Mouse (Mus musculus): Measurements from ENCODE around the gene Akt2. TPM values are rescaled to one million over a fixed set of nuclear protein-coding genes. Genes with fewer than 3 reads are reported as not detected.

The Akt2 gene
- polyA plus RNA-seq, 1 experiment from 2014 or later = 106 TPM

- no peak overlapping the region for H3K4me3 ChIP-seq
- no peaks in the 10 kb centered on the region for H3K9me3 ChIP-seq
- peaks cover 45% of the 10 kb centered on the region for H3K36me3 ChIP-seq
- no peak for ATAC-seq (ENCODE audit: insufficient number of reproducible peaks, insufficient read depth, low FRiP score, low TSS enrichment, low read depth)
- no peak overlapping the region for H3K4me2 ChIP-seq
- WGBS = 57% methylated on average over 10 of the region's 10 CpGs
- H3K27me3 ChIP-seq = no peaks in the 10 kb centered on the region
- H3K4me1 ChIP-seq = peaks cover 36% of the 10 kb centered on the region
- no peak overlapping the region for H3K9ac ChIP-seq
- H3K27ac ChIP-seq = peak overlapping the region; percentile 29; the same call in 1 of the 2 replicates
Measured at GRCm38 (mm10) chr7:27606481-27607254, 15.3 kb downstream of the Akt2 start.

GRCm38 (mm10) chr7:27607580-27607979 lies 16.2 kb downstream of the Akt2 start:
- H3K27ac ChIP-seq = no peak overlapping the region

GRCm38 (mm10) chr7:27608130-27608529 lies 16.8 kb downstream of the Akt2 start:
- Histone ChIP-seq H3K4me3 (no peak overlapping the region), H3K27me3 (no peaks in the 10 kb centered on the region), H3K4me2 (no peak overlapping the region), H3K36me3 (peaks cover 45% of the 10 kb centered on the region), H3K9ac (no peak overlapping the region), H3K4me1 (peaks cover 23% of the 10 kb centered on the region), H3K27ac (no peak overlapping the region), H3K9me3 (no peaks in the 10 kb centered on the region)
- no peak for ATAC-seq (ENCODE audit: insufficient number of reproducible peaks, insufficient read depth, low FRiP score, low TSS enrichment, low read depth)
- WGBS = 88% methylated on average over 3 of the region's 3 CpGs

More at GRCm38 (mm10) chr7:27607580-27607979, 16.2 kb downstream of the Akt2 start:
- no peaks in the 10 kb centered on the region for H3K27me3 ChIP-seq
- no peak overlapping the region for H3K4me3 ChIP-seq
- no peaks in the 10 kb centered on the region for H3K9me3 ChIP-seq
- H3K36me3 ChIP-seq = peaks cover 45% of the 10 kb centered on the region
- WGBS = 86% methylated on average over 5 of the region's 5 CpGs
- H3K4me1 ChIP-seq = peaks cover 28% of the 10 kb centered on the region
- 0 out of 2 replicates have a peak overlapping the region, but pooled peaks have one; percentile 16 for H3K9ac ChIP-seq
- H3K4me2 ChIP-seq = no peak overlapping the region
- no peak for ATAC-seq (ENCODE audit: insufficient number of reproducible peaks, insufficient read depth, low FRiP score, low TSS enrichment, low read depth)

GRCm38 (mm10) chr7:27609285-27609684 lies 17.9 kb downstream of the Akt2 start:
- no peak overlapping the region for H3K9ac ChIP-seq
- no peak overlapping the region for H3K4me3 ChIP-seq
- WGBS = 89% methylated on average over 4 of the region's 4 CpGs
- H3K4me1 ChIP-seq = peaks cover 23% of the 10 kb centered on the region
- no peak overlapping the region for H3K4me2 ChIP-seq
- H3K9me3 ChIP-seq = no peaks in the 10 kb centered on the region
- no peaks in the 10 kb centered on the region for H3K27me3 ChIP-seq
- ATAC-seq (ENCODE audit: insufficient number of reproducible peaks, insufficient read depth, low FRiP score, low TSS enrichment, low read depth) = no peak
- no peak overlapping the region for H3K27ac ChIP-seq
- H3K36me3 ChIP-seq = peaks cover 45% of the 10 kb centered on the region

- peaks cover 45% of the 10 kb centered on the region for H3K36me3 ChIP-seq
- no peaks in the 10 kb centered on the region for H3K27me3 ChIP-seq
- ATAC-seq (ENCODE audit: insufficient number of reproducible peaks, insufficient read depth, low FRiP score, low TSS enrichment, low read depth) = no peak
- H3K4me1 ChIP-seq = peaks cover 23% of the 10 kb centered on the region
- H3K9me3 ChIP-seq = no peaks in the 10 kb centered on the region
- no peak overlapping the region for H3K9ac ChIP-seq
- H3K27ac ChIP-seq = no peak overlapping the region
- H3K4me3 ChIP-seq = no peak overlapping the region
- 81% methylated on average over 2 of the region's 2 CpGs for WGBS
- no peak overlapping the region for H3K4me2 ChIP-seq
Measured at GRCm38 (mm10) chr7:27609688-27610087, 18.3 kb downstream of the Akt2 start.

GRCm38 (mm10) chr7:27610370-27610769 lies 19.0 kb downstream of the Akt2 start:
- peaks cover 21% of the 10 kb centered on the region for H3K4me1 ChIP-seq
- no peaks in the 10 kb centered on the region for H3K27me3 ChIP-seq
- H3K36me3 ChIP-seq = peaks cover 45% of the 10 kb centered on the region
- H3K4me3 ChIP-seq = no peak overlapping the region
- H3K4me2 ChIP-seq = no peak overlapping the region
- no peaks in the 10 kb centered on the region for H3K9me3 ChIP-seq
- H3K27ac ChIP-seq = no peak overlapping the region
- H3K9ac ChIP-seq = no peak overlapping the region
- no peak for ATAC-seq (ENCODE audit: insufficient number of reproducible peaks, insufficient read depth, low FRiP score, low TSS enrichment, low read depth)
- 94% methylated on average over 3 of the region's 3 CpGs for WGBS

GRCm38 (mm10) chr7:27610871-27611270 lies 19.5 kb downstream of the Akt2 start:
- no peak overlapping the region for H3K27ac ChIP-seq
- peaks cover 16% of the 10 kb centered on the region for H3K4me1 ChIP-seq
- no peaks in the 10 kb centered on the region for H3K27me3 ChIP-seq
- WGBS = 94% methylated on average over 5 of the region's 5 CpGs
- H3K4me2 ChIP-seq = no peak overlapping the region
- H3K36me3 ChIP-seq = peaks cover 46% of the 10 kb centered on the region
- H3K9ac ChIP-seq = no peak overlapping the region
- no peaks in the 10 kb centered on the region for H3K9me3 ChIP-seq
- no peak overlapping the region for H3K4me3 ChIP-seq
- no peak for ATAC-seq (ENCODE audit: insufficient number of reproducible peaks, insufficient read depth, low FRiP score, low TSS enrichment, low read depth)

- no peak overlapping the region for H3K9ac ChIP-seq
- WGBS = 82% methylated on average over 4 of the region's 4 CpGs
- H3K27ac ChIP-seq = no peak overlapping the region
- H3K27me3 ChIP-seq = no peaks in the 10 kb centered on the region
- no peak for ATAC-seq (ENCODE audit: insufficient number of reproducible peaks, insufficient read depth, low FRiP score, low TSS enrichment, low read depth)
- no peak overlapping the region for H3K4me2 ChIP-seq
- peaks cover 57% of the 10 kb centered on the region for H3K36me3 ChIP-seq
- no peaks in the 10 kb centered on the region for H3K4me1 ChIP-seq
- H3K9me3 ChIP-seq = no peaks in the 10 kb centered on the region
- H3K4me3 ChIP-seq = no peak overlapping the region
Measured at GRCm38 (mm10) chr7:27612940-27613339, 21.6 kb downstream of the Akt2 start.

- ATAC-seq (ENCODE audit: insufficient number of reproducible peaks, insufficient read depth, low FRiP score, low TSS enrichment, low read depth) = no peak
- Histone ChIP-seq H3K27me3 (no peaks in the 10 kb centered on the region), H3K9me3 (no peaks in the 10 kb centered on the region), H3K4me3 (no peak overlapping the region), H3K27ac (no peak overlapping the region), H3K4me1 (no peaks in the 10 kb centered on the region), H3K4me2 (no peak overlapping the region), H3K9ac (no peak overlapping the region), H3K36me3 (peaks cover 57% of the 10 kb centered on the region)
- WGBS = 87% methylated on average over 8 of the region's 8 CpGs
Measured at GRCm38 (mm10) chr7:27613751-27614499, 22.6 kb downstream of the Akt2 start.

- no peak overlapping the region for H3K4me2 ChIP-seq
- no peaks in the 10 kb centered on the region for H3K27me3 ChIP-seq
- no peaks in the 10 kb centered on the region for H3K4me1 ChIP-seq
- H3K36me3 ChIP-seq = peaks cover 98% of the 10 kb centered on the region
- no peak overlapping the region for H3K27ac ChIP-seq
- H3K4me3 ChIP-seq = no peak overlapping the region
- no peaks in the 10 kb centered on the region for H3K9me3 ChIP-seq
- WGBS = 83% methylated on average over 6 of the region's 6 CpGs
- no peak for ATAC-seq (ENCODE audit: insufficient number of reproducible peaks, insufficient read depth, low FRiP score, low TSS enrichment, low read depth)
- H3K9ac ChIP-seq = no peak overlapping the region
Measured at GRCm38 (mm10) chr7:27621028-27621427, 29.7 kb downstream of the Akt2 start.

GRCm38 (mm10) chr7:27622234-27622633 lies 30.9 kb downstream of the Akt2 start:
- no peak for ATAC-seq (ENCODE audit: insufficient number of reproducible peaks, insufficient read depth, low FRiP score, low TSS enrichment, low read depth)
- no peaks in the 10 kb centered on the region for H3K27me3 ChIP-seq
- H3K4me3 ChIP-seq = no peak overlapping the region
- no peak overlapping the region for H3K9ac ChIP-seq
- WGBS = 69% methylated on average over 1 of the region's 1 CpGs
- H3K36me3 ChIP-seq = peaks cover 98% of the 10 kb centered on the region
- H3K4me1 ChIP-seq = no peaks in the 10 kb centered on the region
- no peak overlapping the region for H3K4me2 ChIP-seq
- no peak overlapping the region for H3K27ac ChIP-seq
- no peaks in the 10 kb centered on the region for H3K9me3 ChIP-seq

- Histone ChIP-seq H3K9me3 (no peaks in the 10 kb centered on the region), H3K4me3 (no peak overlapping the region), H3K27me3 (no peaks in the 10 kb centered on the region), H3K36me3 (peaks cover 98% of the 10 kb centered on the region), H3K27ac (no peak overlapping the region), H3K4me2 (no peak overlapping the region), H3K9ac (no peak overlapping the region), H3K4me1 (no peaks in the 10 kb centered on the region)
- ATAC-seq (ENCODE audit: insufficient number of reproducible peaks, insufficient read depth, low FRiP score, low TSS enrichment, low read depth) = no peak
Measured at GRCm38 (mm10) chr7:27624967-27625366, 33.6 kb downstream of the Akt2 start.

Data from embryonic facial prominence, embryonic 13.5 days (tissue).